Mouse (Mus musculus) G1E (cell line): ENCODE results near the gene Pkd1l2. TPM values are rescaled to one million over a fixed set of nuclear protein-coding genes. Genes with fewer than 3 reads are reported as not detected.

Source experiments
- ATAC-seq: 2 replicates; pipeline ENCODE4 v1.8.0; 2016; ENCODE audit warnings: mild to moderate bottlenecking; ENCODE audit not compliant: insufficient number of reproducible peaks, poor library complexity, low FRiP score, severe bottlenecking; ENCODE audit errors: extremely low read depth
- DNase-seq: peaks from one replicate; pipeline ENCODE4 v3.0.0; 2012; ENCODE audit warnings: low spot score
- H3K27me3 ChIP-seq: 2 replicates; pipeline ENCODE4 v1.6.1; 2012; ENCODE audit warnings: mild to moderate bottlenecking, low read length, inconsistent platforms; ENCODE audit not compliant: insufficient read depth
- H3K36me3 ChIP-seq: replicated peaks from 2 replicates; pipeline ENCODE3; 2012; ENCODE audit warnings: mild to moderate bottlenecking, inconsistent platforms
- H3K4me1 ChIP-seq: 2 replicates; pipeline ENCODE4 v1.6.1; 2012; ENCODE audit warnings: low read depth, low read length, inconsistent platforms, mixed read lengths; ENCODE audit not compliant: insufficient read depth
- H3K4me3 ChIP-seq: 2 replicates; pipeline ENCODE4 v1.5.1; 2012; ENCODE audit warnings: low read depth, mild to moderate bottlenecking, inconsistent platforms, low read length, moderate library complexity, mixed read lengths
- H3K9me3 ChIP-seq: replicated peaks from 2 replicates; pipeline ENCODE4 v1.6.1; 2012; ENCODE audit warnings: inconsistent platforms
- CTCF ChIP-seq: IDR thresholded peaks from 2 replicates; pipeline ENCODE4 v1.5.1; 2012; ENCODE audit warnings: low read depth, low read length, inconsistent platforms, mixed read lengths
- GATA1 ChIP-seq: IDR thresholded peaks from 2 replicates; pipeline ENCODE4 v1.6.1; 2012; ENCODE audit warnings: borderline replicate concordance, low read length, inconsistent platforms, mixed read lengths
- GATA2 ChIP-seq: IDR thresholded peaks from 2 replicates; pipeline ENCODE4 v1.6.1; 2012; ENCODE audit warnings: low read depth, low read length, inconsistent platforms, borderline replicate concordance
- POLR2AphosphoS5 ChIP-seq: IDR thresholded peaks from 2 replicates; pipeline ENCODE4 v1.6.1; 2012; ENCODE audit warnings: low read depth, low read length, inconsistent platforms; ENCODE audit not compliant: insufficient replicate concordance
- TAL1 ChIP-seq: conservative IDR thresholded peaks from 2 replicates; pipeline ENCODE4 v1.6.1; 2012; ENCODE audit warnings: low read depth, low read length, inconsistent platforms, mixed read lengths
- polyA plus RNA-seq: library from polyadenylated mRNA; stranded (reverse); fragments of >175 nt; gene quantifications from 2 replicates; pipeline ENCODE4 v1.2.3, GENCODE M21; 2012
- total RNA-seq, 2 experiments: library from RNA; stranded (forward) in 1 of 2; stranded (reverse) in 1 of 2; fragments of 200-1000 nt in 1 of 2; fragments of >200 nt in 1 of 2; fragmentation: Nextera tagmentation in 1 of 2; gene quantifications; 2 replicates each; pipeline ENCODE4 v1.2.3; 2014 to 2017

Gene Pkd1l2
- total and polyA plus RNA-seq, 3 experiments = 0.09 to 0.60 (median 0.16) TPM

- H3K36me3 ChIP-seq = no peaks in the 10 kb centered on the region
- 0 out of 2 replicates have a peak, but pooled peaks cover 5% of the 10 kb centered on the region for H3K9me3 ChIP-seq
- ATAC-seq (no peak), DNase-seq (no peak)
- TF ChIP-seq GATA2 = no peak
- no peak for TF ChIP-seq POLR2AphosphoS5
- TF ChIP-seq GATA1 = no peak
- TF ChIP-seq TAL1 = no peak
- H3K27me3 ChIP-seq = no peaks in the 10 kb centered on the region; the same call in 1 of the 2 replicates
- H3K4me1 ChIP-seq = no peaks in the 10 kb centered on the region
- H3K4me3 ChIP-seq = no peak overlapping the region
Observed at GRCm38 (mm10) chr8:117017006-117017405, 65.2 kb downstream of the Pkd1l2 start.

GRCm38 (mm10) chr8:117015670-117016069 is 66.6 kb downstream of the Pkd1l2 start:
- no peak for ATAC-seq
- 0 out of 2 replicates have a peak, but pooled peaks cover 2% of the 10 kb centered on the region for H3K4me1 ChIP-seq

GRCm38 (mm10) chr8:117011366-117011765 is 70.9 kb downstream of the Pkd1l2 start:
- Histone ChIP-seq H3K27me3 (no peaks in the 10 kb centered on the region; the same call in 1 of the 2 replicates), H3K4me1 (0 out of 2 replicates have a peak, but pooled peaks cover 2% of the 10 kb centered on the region), H3K4me3 (no peak overlapping the region), H3K9me3 (0 out of 2 replicates have a peak, but pooled peaks cover 4% of the 10 kb centered on the region), H3K36me3 (no peaks in the 10 kb centered on the region)
- TF ChIP-seq CTCF = no peak
- no peak for TF ChIP-seq TAL1
- TF ChIP-seq POLR2AphosphoS5 = no peak
- TF ChIP-seq GATA1 = no peak
- TF ChIP-seq GATA2 = no peak
- ATAC-seq (no peak), DNase-seq (no peak)

More at GRCm38 (mm10) chr8:117015670-117016069, 66.6 kb downstream of the Pkd1l2 start:
- no peaks in the 10 kb centered on the region; the same call in 1 of the 2 replicates for H3K27me3 ChIP-seq
- TF ChIP-seq GATA1 = no peak
- no peak for TF ChIP-seq CTCF
- TF ChIP-seq POLR2AphosphoS5 = no peak
- TF ChIP-seq TAL1 = no peak
- no peak for TF ChIP-seq GATA2
- 0 out of 2 replicates have a peak, but pooled peaks cover 5% of the 10 kb centered on the region for H3K9me3 ChIP-seq
- no peak overlapping the region for H3K4me3 ChIP-seq
- no peak for DNase-seq
- H3K36me3 ChIP-seq = no peaks in the 10 kb centered on the region

- Histone ChIP-seq H3K4me1 (peaks cover 29% of the 10 kb centered on the region), H3K27me3 (peaks cover 8% of the 10 kb centered on the region), H3K4me3 (peak overlapping the region; percentile 77; the same call in 1 of the 2 replicates), H3K36me3 (peaks cover 18% of the 10 kb centered on the region), H3K9me3 (no peaks in the 10 kb centered on the region)
- DNase-seq (no peak), ATAC-seq (no peak)
- TF ChIP-seq CTCF = no peak
- TF ChIP-seq GATA2 = no peak
- TF ChIP-seq TAL1 = no peak
- no peak for TF ChIP-seq GATA1
- TF ChIP-seq POLR2AphosphoS5 = no peak
Observed at GRCm38 (mm10) chr8:116994016-116994716, 88.1 kb downstream of the Pkd1l2 start.

GRCm38 (mm10) chr8:116993095-116993867 is 89.0 kb downstream of the Pkd1l2 start, which contains the start of gene Gcsh:
TSS of gene Gcsh (minus strand) at chr8:116993537.
- Histone ChIP-seq H3K4me3 (peak within 1 kb of the TSS; percentile 77), H3K9me3 (no peaks in the 10 kb centered on the region), H3K36me3 (peaks cover 26% of the 10 kb centered on the region), H3K27me3 (peaks cover 8% of the 10 kb centered on the region), H3K4me1 (peaks cover 29% of the 10 kb centered on the region)
- no peak for TF ChIP-seq GATA1
- no peak for TF ChIP-seq GATA2
- TF ChIP-seq POLR2AphosphoS5 = no peak
- TF ChIP-seq TAL1 = no peak
- TF ChIP-seq CTCF = no peak
- DNase-seq = peak; percentile 98
- ATAC-seq = peak; percentile 99
